Mouse (Mus musculus): ENCODE measurements around the gene Plk1.

The Plk1 gene

GRCm38 (mm10) chr7:122191097-122191496, 31.9 kb downstream of the Plk1 start:
- DNase-seq (ENCODE audit: low spot score in 2 of 2): no peak

GRCm38 (mm10) chr7:122193919-122194318, 34.7 kb downstream of the Plk1 start:
- DNase-seq (ENCODE audit: low spot score in 2 of 2): no peak

GRCm38 (mm10) chr7:122196771-122197170, 37.5 kb downstream of the Plk1 start:
- DNase-seq (ENCODE audit: low spot score in 2 of 2): no peak

- DNase-seq (ENCODE audit: low spot score in 2 of 2): peak in 1 of 2 experiments; percentile 17
Observed at GRCm38 (mm10) chr7:122197306-122197705, 38.1 kb downstream of the Plk1 start.

GRCm38 (mm10) chr7:122199296-122199695, 40.1 kb downstream of the Plk1 start:
- DNase-seq (ENCODE audit: low spot score in 2 of 2): peak in 1 of 2 experiments; percentile 32

GRCm38 (mm10) chr7:122203936-122204335, 44.7 kb downstream of the Plk1 start:
- DNase-seq (ENCODE audit: low spot score in 2 of 2): no peak

GRCm38 (mm10) chr7:122206121-122206520, 46.9 kb downstream of the Plk1 start:
- DNase-seq (ENCODE audit: low spot score in 2 of 2): peak in 1 of 2 experiments; percentile 36

GRCm38 (mm10) chr7:122208276-122209021, 49.2 kb downstream of the Plk1 start:
- peak in 1 of 2 experiments; percentile 17 for DNase-seq (ENCODE audit: low spot score in 2 of 2)

GRCm38 (mm10) chr7:122219315-122219801, 60.1 kb downstream of the Plk1 start, which contains the start of gene Chp2:
TSS of gene Chp2 (plus strand) at chr7:122219496.
- peak; percentile 34 to 38 for DNase-seq (ENCODE audit: low spot score in 2 of 2)
